19 mouse cellular contexts compared by ENCODE assay signal in the genomic region with DNA sequence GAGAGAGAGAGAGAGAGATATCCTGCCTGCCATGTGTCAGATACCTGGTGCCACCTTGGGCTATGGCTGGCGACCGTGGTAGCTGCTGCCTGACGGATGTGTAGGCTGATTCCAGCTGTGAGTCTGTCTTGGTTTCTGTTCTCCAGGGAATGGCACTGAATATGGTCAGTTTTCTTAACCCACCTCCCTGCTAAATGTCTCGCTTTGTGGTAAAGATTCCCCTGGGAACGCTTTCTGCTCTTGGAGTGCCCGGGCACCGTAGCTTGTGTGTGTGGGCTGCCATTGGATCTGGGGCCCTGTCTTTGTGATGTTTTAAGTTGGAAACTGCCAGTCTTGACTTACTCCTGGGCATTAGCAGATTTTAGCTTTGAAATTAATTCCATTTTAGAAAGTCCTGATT. TPM values are rescaled to one million over a fixed set of nuclear protein-coding genes. Genes with fewer than 3 reads are reported as not detected.
DNase-seq lines count a peak whose midpoint lies in the region; ATAC-seq and TF ChIP-seq lines count a peak whose summit lies in the region.
"Had no signal": no experiment of that assay in that cellular context is flagged by ENCODE, and none has a peak within 500 bp of the region (broad histone marks: within the 10 kb centered on the region; RNA-seq: fewer than 3 reads in every experiment).

No protein-coding gene starts in this region.

- DNase-seq in cerebellum, adult 11 months: peak; percentile 14
- DNase-seq in left cerebral cortex, adult 2 months (ENCODE audit: extremely low spot score in 1 of 2, low spot score in 2 of 2): peak; percentile 6 to 13
- no peak for DNase-seq in left cerebral cortex, postnatal 4 days
- DNase-seq in urinary bladder, postnatal 25 days (ENCODE audit: low spot score): peak; percentile 0
- no peak for DNase-seq in urinary bladder, postnatal 4 days (ENCODE audit: low spot score in 2 of 2)
- DNase-seq in left cerebral cortex, postnatal 36 days (ENCODE audit: low spot score in 2 of 2): peak; percentile 4 to 6
- no peak for DNase-seq in ovary, postnatal 36 days (ENCODE audit: low spot score)
- DNase-seq: embryo, embryonic 11 days; gastrocnemius, adult 2 months; heart, adult 18-20 months had no signal

- TF ChIP-seq CTCF in left cerebral cortex, adult 2 months (IDR thresholded peaks at IDR 0.05): no peak

- intact Hi-C loops in left cerebral cortex, adult 2 months (cut with DNase I): loop anchor here (5.0 kb wide), 1 partner anchor 38 kb away; no protein-coding TSS in a partner anchor
- intact Hi-C loops in left cerebral cortex, postnatal 4 days (cut with DNase I): loop anchor here (10.0 kb wide), 1 partner anchor 126 kb away; no protein-coding TSS in a partner anchor
- intact Hi-C loops in left cerebral cortex, postnatal 36 days (cut with DNase I): loop anchor here (10.0 kb wide), 1 partner anchor 114 kb away; a partner anchor contains a TSS

- no peak for ATAC-seq in cerebellum, adult (ENCODE audit: insufficient number of reproducible peaks, low FRiP score, low TSS enrichment)
- ATAC-seq: CD4-positive, CD25-positive, alpha-beta regulatory T cell, adult 4 months; forebrain, embryonic 13.5 days; lung, postnatal 0 days; midbrain, embryonic 15.5 days had no signal

- H3K27ac ChIP-seq in left cerebral cortex, adult 2 months: no peak overlapping the region
- H3K27ac ChIP-seq: forebrain, embryonic 13.5 days; gastrocnemius, adult 2 months; limb, embryonic 13.5 days; liver, embryonic 14.5 days; midbrain, embryonic 15.5 days; stomach, postnatal 0 days had no signal

- H3K4me3 ChIP-seq in left cerebral cortex, adult 2 months: no peak overlapping the region
- H3K4me3 ChIP-seq: forebrain, embryonic 13.5 days; gastrocnemius, adult 2 months; limb, embryonic 13.5 days; midbrain, embryonic 15.5 days had no signal

RNA-seq across cellular contexts. Expression of a gene that starts 7.3 kb away (rescaled TPM):
- total RNA-seq in left cerebral cortex, adult 2 months (2021): 100 to 1,000 TPM; 261 to 283 TPM
- total RNA-seq in left cerebral cortex, postnatal 4 days (2021): 100 to 1,000 TPM; 204 to 211 TPM
- 100 to 1,000 TPM; 245 to 264 TPM for total RNA-seq in left cerebral cortex, postnatal 36 days (2021)
- total RNA-seq: megakaryocyte, adult 5-6 weeks had no signal

Comparison
In these comparisons a context has a peak if more than half of its experiments do, and no peak if none do; other contexts are left out.
1. DNase-seq: peak in cerebellum, adult 11 months (single experiment), left cerebral cortex, adult 2 months (2 of 2), urinary bladder, postnatal 25 days (single experiment) and left cerebral cortex, postnatal 36 days (2 of 2); none in left cerebral cortex, postnatal 4 days (single experiment), urinary bladder, postnatal 4 days (0 of 2) and ovary, postnatal 36 days (single experiment).